Mouse (Mus musculus): ENCODE measurements around the gene Flywch1. TPM values are rescaled to one million over a fixed set of nuclear protein-coding genes. Genes with fewer than 3 reads are reported as not detected.

Gene Flywch1
- total and polyA plus RNA-seq, 3 experiments, result 18.8 to 28.3 (median 23.4) TPM

DNA sequence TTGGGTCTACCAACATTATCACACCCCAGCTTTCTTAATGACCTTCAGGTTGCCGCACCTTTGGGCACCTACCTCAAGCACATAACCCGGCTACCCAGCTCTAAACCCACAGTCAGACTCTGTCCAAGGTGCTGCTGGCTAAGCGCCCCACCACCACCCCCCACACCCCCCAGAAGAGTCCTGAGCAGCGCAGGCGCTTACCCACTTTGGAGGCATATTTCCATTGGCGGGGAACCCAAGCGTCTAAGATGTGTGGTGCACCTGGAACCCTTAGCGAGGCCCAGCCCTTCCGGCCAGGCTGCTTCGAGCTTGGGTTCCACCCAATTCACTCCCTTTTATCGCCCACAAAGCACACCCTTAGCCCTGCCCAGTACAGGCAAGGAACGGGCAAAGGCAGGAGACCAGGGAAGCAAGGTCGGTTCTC, 30.8 kb downstream of the Flywch1 start, which contains the start of gene Paqr4:
Gene Paqr4, minus strand, starts transcription at position 270 of the 424 bp plus-strand sequence.
- no peak within 1 kb of the TSS for H3K27ac ChIP-seq (ENCODE audit: insufficient read depth, low read depth)
- peaks cover 65% of the 10 kb centered on the region for H3K27me3 ChIP-seq (replicated peaks)
- no peak for DNase-seq (ENCODE audit: extremely low read depth)

DNA sequence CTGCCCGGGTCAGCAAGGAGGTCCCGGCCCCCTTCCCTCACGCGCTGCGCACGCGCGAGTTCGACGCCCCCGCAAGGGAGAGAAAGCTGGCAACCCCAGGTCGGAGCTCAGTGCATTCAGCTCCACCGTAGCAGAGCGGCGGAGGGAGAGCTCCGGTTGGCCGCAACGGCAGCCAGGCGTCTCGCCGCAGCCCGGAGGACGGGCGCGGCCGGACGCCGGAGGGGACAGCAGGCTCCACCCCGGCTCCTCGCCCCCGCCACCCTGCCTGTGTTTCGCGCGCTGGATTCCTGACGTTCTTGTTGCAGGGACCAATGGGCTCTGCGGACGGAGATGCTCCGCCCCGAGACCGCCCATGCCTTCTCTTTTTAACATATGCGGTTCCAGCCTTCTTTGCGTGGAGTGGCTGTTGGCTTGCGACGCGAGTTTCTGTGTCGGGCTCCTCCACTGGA, 31.2 kb downstream of the Flywch1 start:
- DNase-seq (ENCODE audit: extremely low read depth), result peak; percentile 69
- in situ Hi-C loops (cut with MboI; ENCODE audit: low pct_ligation_motif_present, low pct_unique_long_range_greater_than_20kb, low sequenced_read_pairs), result no loop called here
- peak overlapping the region; percentile 93 for H3K4me2 ChIP-seq (ENCODE audit: insufficient read depth, low read depth, poor library complexity, severe bottlenecking)
- peak; percentile 73; the same call in 1 of the 2 replicates for TF ChIP-seq E2F4 (IDR thresholded peaks at IDR 0.05; ENCODE audit: insufficient replicate concordance, low read depth, low read length)
- TF ChIP-seq BHLHE40 (IDR thresholded peaks at IDR 0.05; ENCODE audit: low read depth, low read length), result peak; percentile 46; the same call in 1 of the 2 replicates
- no peak for TF ChIP-seq JUND (conservative IDR thresholded peaks at IDR 0.05; ENCODE audit: low read depth, low read length)
- no peak for TF ChIP-seq ZNF384 (IDR thresholded peaks at IDR 0.05; ENCODE audit: low read depth, low read length)
- no peak for TF ChIP-seq MYC (IDR thresholded peaks at IDR 0.05; ENCODE audit: low read depth, low read length)
- TF ChIP-seq NRF1 (IDR thresholded peaks at IDR 0.05; ENCODE audit: low read depth, low read length), result peak; percentile 73
- TF ChIP-seq MAZ (IDR thresholded peaks at IDR 0.05; ENCODE audit: low read depth, low read length), result no peak
- TF ChIP-seq POLR2A (IDR thresholded peaks at IDR 0.05; ENCODE audit: low read depth, low read length), result peak; percentile 32; the same call in 1 of the 2 replicates
- dilution Hi-C loops (cut with MboI; ENCODE audit: extremely low pct_ligation_motif_present, extremely low pct_unique_long_range_greater_than_20kb, low sequenced_read_pairs), result no loop called here
- H3K27ac ChIP-seq (ENCODE audit: insufficient read depth, low read depth), result no peak overlapping the region
- H3K9ac ChIP-seq (ENCODE audit: insufficient read depth, low read depth), result peak overlapping the region; percentile 48
- peaks cover 7 to 26% of the 10 kb centered on the region in 2 experiments for H3K36me3 ChIP-seq (replicated peaks in 1 of 2; ENCODE audit: control insufficient read depth in 1 of 2, insufficient read depth in 1 of 2, low read length in 1 of 2)
- H3K79me2 ChIP-seq (replicated peaks; ENCODE audit: control insufficient read depth, extremely low read depth, insufficient read depth, poor library complexity, severe bottlenecking), result no peaks in the 10 kb centered on the region
- H3K4me3 ChIP-seq (replicated peaks in 1 of 3; ENCODE audit: low read depth in 2 of 3, low read length in 2 of 3, poor library complexity in 1 of 3), result peak overlapping the region in 2 of 3 experiments; percentile 33 to 58
- H3K4me1 ChIP-seq (ENCODE audit: control insufficient read depth in 1 of 2, insufficient read depth in 2 of 2), result peaks cover 12 to 22% of the 10 kb centered on the region in 2 experiments; a peak in 3 of 4 replicates
- H3K9me3 ChIP-seq (replicated peaks; ENCODE audit: low read length), result no peaks in the 10 kb centered on the region
- H3K27me3 ChIP-seq (replicated peaks), result peaks cover 61% of the 10 kb centered on the region

More for the DNA sequence above, 30.8 kb downstream of the Flywch1 start, which contains the start of gene Paqr4:
- H3K4me2 ChIP-seq (ENCODE audit: insufficient read depth, low read depth, poor library complexity, severe bottlenecking), result peak within 1 kb of the TSS; percentile 93
- no peaks in the 10 kb centered on the region for H3K9me3 ChIP-seq (replicated peaks; ENCODE audit: low read length)
- no peaks in the 10 kb centered on the region for H3K79me2 ChIP-seq (replicated peaks; ENCODE audit: control insufficient read depth, extremely low read depth, insufficient read depth, poor library complexity, severe bottlenecking)
- H3K4me3 ChIP-seq (replicated peaks in 1 of 3; ENCODE audit: low read depth in 2 of 3, low read length in 2 of 3, poor library complexity in 1 of 3), result peak within 1 kb of the TSS in 2 of 3 experiments; percentile 33 to 58
- peaks cover 13 to 27% of the 10 kb centered on the region in 2 experiments for H3K4me1 ChIP-seq (ENCODE audit: control insufficient read depth in 1 of 2, insufficient read depth in 2 of 2)
- peak within 1 kb of the TSS; percentile 48 for H3K9ac ChIP-seq (ENCODE audit: insufficient read depth, low read depth)
- in situ Hi-C loops (cut with MboI; ENCODE audit: low pct_ligation_motif_present, low pct_unique_long_range_greater_than_20kb, low sequenced_read_pairs), result no loop called here
- dilution Hi-C loops (cut with MboI; ENCODE audit: extremely low pct_ligation_motif_present, extremely low pct_unique_long_range_greater_than_20kb, low sequenced_read_pairs), result no loop called here
- TF ChIP-seq UBTF (IDR thresholded peaks at IDR 0.05; ENCODE audit: low read depth, low read length) (no peak), MXI1 (IDR thresholded peaks at IDR 0.05; ENCODE audit: low read depth, low read length) (peak; percentile 81), POLR2AphosphoS2 (IDR thresholded peaks at IDR 0.05; ENCODE audit: low read depth, low read length) (no peak), USF2 (conservative IDR thresholded peaks at IDR 0.05; ENCODE audit: low read depth, low read length) (no peak), SMC3 (IDR thresholded peaks at IDR 0.05; ENCODE audit: low read depth, low read length) (no peak), RAD21 (IDR thresholded peaks at IDR 0.05; ENCODE audit: low read depth, low read length) (no peak), POLR2A (IDR thresholded peaks at IDR 0.05; ENCODE audit: low read depth, low read length) (no peak), MYC (IDR thresholded peaks at IDR 0.05; ENCODE audit: low read depth, low read length) (no peak), ZC3H11A (IDR thresholded peaks at IDR 0.05; ENCODE audit: low read depth, low read length) (no peak), SIN3A (IDR thresholded peaks at IDR 0.05; ENCODE audit: low read length) (peak; percentile 81), EP300 (IDR thresholded peaks at IDR 0.05; ENCODE audit: low read length) (no peak), JUND (conservative IDR thresholded peaks at IDR 0.05; ENCODE audit: low read depth, low read length) (no peak), ZMIZ1 (IDR thresholded peaks at IDR 0.05; ENCODE audit: low read depth, low read length) (no peak), ZNF384 (IDR thresholded peaks at IDR 0.05; ENCODE audit: low read depth, low read length) (no peak), NRF1 (IDR thresholded peaks at IDR 0.05; ENCODE audit: low read depth, low read length) (peak; percentile 34; the same call in 1 of the 2 replicates), ZKSCAN1 (IDR thresholded peaks at IDR 0.05; ENCODE audit: borderline replicate concordance, low read depth, low read length) (no peak), E2F4 (IDR thresholded peaks at IDR 0.05; ENCODE audit: insufficient replicate concordance, low read depth, low read length) (no peak), JUN (IDR thresholded peaks at IDR 0.05; ENCODE audit: insufficient read depth, low read depth, low read length) (no peak), USF1 (IDR thresholded peaks at IDR 0.05; ENCODE audit: low read depth, low read length) (no peak), CHD1 (IDR thresholded peaks at IDR 0.05; ENCODE audit: low read depth, low read length) (no peak), HCFC1 (IDR thresholded peaks at IDR 0.05; ENCODE audit: low read depth, low read length) (no peak; the same call in 1 of the 2 replicates), ETS1 (conservative IDR thresholded peaks at IDR 0.05; ENCODE audit: low read depth, low read length) (no peak), PAX5 (IDR thresholded peaks at IDR 0.05; ENCODE audit: low read length) (no peak)
- H3K36me3 ChIP-seq (replicated peaks in 1 of 2; ENCODE audit: control insufficient read depth in 1 of 2, insufficient read depth in 1 of 2, low read length in 1 of 2), result peaks cover 3 to 22% of the 10 kb centered on the region in 2 experiments
